Mouse (Mus musculus): ENCODE measurements around the gene Slc25a33.

- TF ChIP-seq CTCF (IDR thresholded peaks at IDR 0.05; ENCODE audit: low read depth) (no peak), EP300 (IDR thresholded peaks at IDR 0.05; ENCODE audit: low read depth) (no peak)
Measured at GRCm38 (mm10) chr4:149724916-149725470, 49.1 kb downstream of the Slc25a33 start.
